Mouse (Mus musculus) kidney, postnatal 25 days (tissue): ENCODE measurements around the gene 5031410I06Rik.
"Not testable (repeated sequence)": the region's sequence is repeated elsewhere in the genome, so short reads cannot be mapped to it uniquely, and the experiment has no call there.

Source experiments
- DNase-seq, 2 experiments: peaks; one replicate each; pipeline ENCODE4 v3.0.0; 2021; ENCODE audit warnings: mixed read lengths in 2 of 2

Gene 5031410I06Rik

GRCm38 (mm10) chr5:26105262-26105661 lies at the start of gene 5031410I06Rik:
Gene 5031410I06Rik, minus strand, starts transcription at chr5:26105362.
- DNase-seq = not testable (repeated sequence)

GRCm38 (mm10) chr5:26142891-26143290 lies 37.7 kb upstream of the 5031410I06Rik start:
- DNase-seq = no peak

GRCm38 (mm10) chr5:26121321-26121720 lies 16.2 kb upstream of the 5031410I06Rik start, which contains the start of gene Gm10220:
Gene Gm10220, minus strand, starts transcription at chr5:26121421.
- not testable (repeated sequence) for DNase-seq

- DNase-seq = not testable (repeated sequence)
Measured at GRCm38 (mm10) chr5:26089191-26089590, 16.0 kb downstream of the 5031410I06Rik start, which contains the start of gene Gm10471. Gene Gm10471, minus strand, starts transcription at chr5:26089291.

GRCm38 (mm10) chr5:26079023-26079422 lies 26.1 kb downstream of the 5031410I06Rik start:
- DNase-seq = not testable (repeated sequence)

- DNase-seq = peak in 1 of 2 experiments; percentile 1
Measured at GRCm38 (mm10) chr5:26070716-26071115, 34.4 kb downstream of the 5031410I06Rik start.

- not testable (repeated sequence) for DNase-seq
Measured at GRCm38 (mm10) chr5:26058481-26058880, 46.7 kb downstream of the 5031410I06Rik start, which contains the start of gene Gm7347. Gene Gm7347, minus strand, starts transcription at chr5:26058581.
